8 mouse cellular contexts compared by ENCODE assay signal in the genomic region with DNA sequence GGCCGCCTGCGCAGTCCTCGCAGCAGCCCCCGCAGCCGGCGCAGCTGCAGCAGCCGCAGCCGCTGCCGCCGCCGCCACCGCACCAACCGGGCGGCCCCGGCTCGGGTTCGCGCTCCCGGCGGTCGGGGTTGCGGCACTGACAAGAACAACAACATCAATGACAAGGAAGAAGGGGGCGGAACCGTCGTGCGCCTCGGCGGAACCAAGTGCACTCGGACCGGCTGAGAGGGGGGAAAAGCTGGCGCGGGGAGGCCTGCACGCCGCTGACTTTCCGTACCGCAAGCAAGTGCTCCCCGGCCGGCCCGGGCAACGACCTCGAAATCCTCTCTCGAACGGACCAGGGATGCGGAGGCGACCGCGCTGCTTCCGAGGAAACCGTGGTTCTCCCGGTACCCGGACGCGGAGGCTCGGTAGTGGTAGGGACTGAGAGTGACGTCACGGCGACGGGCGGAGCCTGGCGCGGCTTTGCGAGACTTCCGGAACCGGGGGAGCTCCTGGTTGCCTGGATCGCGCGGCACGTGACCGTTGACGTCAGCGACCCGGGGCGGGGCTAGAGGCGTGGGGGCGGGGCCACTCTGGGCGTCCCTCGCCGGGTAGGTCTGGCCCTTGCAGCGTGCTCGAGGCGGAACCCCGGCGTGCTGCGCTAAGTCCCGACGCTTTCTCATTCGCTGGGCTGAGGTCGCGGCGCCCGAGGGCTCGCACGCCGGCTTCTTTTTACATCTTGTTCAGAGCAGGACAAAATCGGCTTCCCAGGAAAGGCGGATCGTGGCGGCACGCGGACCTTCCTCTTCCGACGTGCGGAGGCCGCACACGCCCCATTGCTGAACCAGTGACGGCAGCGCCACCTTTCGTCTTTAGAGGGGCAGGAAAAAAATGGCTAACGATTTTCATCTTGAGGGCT. TPM values are rescaled to one million over a fixed set of nuclear protein-coding genes. Genes with fewer than 3 reads are reported as not detected.
DNase-seq lines count a peak whose midpoint lies in the region; ATAC-seq and TF ChIP-seq lines count a peak whose summit lies in the region.

A gene (minus strand): TSS at position 401 of the 901 bp plus-strand sequence.

- H3K4me2 ChIP-seq in heart, embryonic 11.5 days = peak within 1 kb of the TSS; percentile 65
- peak within 1 kb of the TSS; percentile 82 for H3K4me2 ChIP-seq in kidney, embryonic 16.5 days (replicated peaks; ENCODE audit: low read depth, low read length)
- H3K4me2 ChIP-seq in myocyte (ENCODE audit: low read depth) = peak within 1 kb of the TSS; percentile 81

- peak; percentile 98 for ATAC-seq in heart, embryonic 11.5 days (replicated peaks; ENCODE audit: insufficient number of reproducible peaks, low FRiP score, low TSS enrichment)
- ATAC-seq in kidney, embryonic 16.5 days (ENCODE audit: low FRiP score, low TSS enrichment) = peak; percentile 98

- H3ac ChIP-seq in C2C12 (ENCODE audit: control insufficient read depth, insufficient read length, low read depth) = peak within 1 kb of the TSS; percentile 95
- H3ac ChIP-seq in myocyte (ENCODE audit: control insufficient read depth, insufficient read length) = peak within 1 kb of the TSS; percentile 46

- H3K36me3 ChIP-seq in C2C12 (ENCODE audit: control insufficient read depth, insufficient read depth) (no peaks in the 10 kb centered on the region), myocyte (ENCODE audit: control insufficient read depth, insufficient read depth) (no peaks in the 10 kb centered on the region)
- peaks cover 5% of the 10 kb centered on the region for H3K36me3 ChIP-seq in erythroblast, embryonic 14.5 days (ENCODE audit: control insufficient read depth)
- H3K36me3 ChIP-seq in heart, embryonic 11.5 days (ENCODE audit: control insufficient read depth, insufficient read depth, low read length) = no peaks in the 10 kb centered on the region
- no peaks in the 10 kb centered on the region for H3K36me3 ChIP-seq in kidney, embryonic 16.5 days (ENCODE audit: insufficient read depth, low read length)
- H3K36me3 ChIP-seq in liver, adult 2 months (ENCODE audit: control insufficient read depth, insufficient read depth, low read length) = no peaks in the 10 kb centered on the region
- H3K36me3 ChIP-seq in splenic B cell, adult 2 months (ENCODE audit: control insufficient read depth, insufficient read depth, low read length, poor library complexity, severe bottlenecking) = no peaks in the 10 kb centered on the region

- H3K27ac ChIP-seq in heart, embryonic 11.5 days (ENCODE audit: low read depth, low read length) = peak within 1 kb of the TSS; percentile 90
- H3K27ac ChIP-seq in kidney, embryonic 16.5 days (ENCODE audit: low read length) = peak within 1 kb of the TSS; percentile 97
- H3K27ac ChIP-seq in liver, adult 2 months (replicated peaks; ENCODE audit: insufficient read depth, low read depth, low read length) = peak within 1 kb of the TSS; percentile 95

- H3K4me3 ChIP-seq in C2C12 (ENCODE audit: insufficient read depth, poor library complexity, severe bottlenecking) (peak within 1 kb of the TSS; percentile 72), myocyte (peak within 1 kb of the TSS; percentile 49)
- H3K4me3 ChIP-seq in erythroblast, embryonic 14.5 days (replicated peaks) = peak within 1 kb of the TSS; percentile 68
- peak within 1 kb of the TSS; percentile 76 for H3K4me3 ChIP-seq in heart, embryonic 11.5 days (ENCODE audit: low read depth, low read length)
- H3K4me3 ChIP-seq in kidney, embryonic 16.5 days (ENCODE audit: low read length) = peak within 1 kb of the TSS; percentile 62
- H3K4me3 ChIP-seq in liver, adult 2 months (ENCODE audit: insufficient read depth, low read depth, low read length) = peak within 1 kb of the TSS; percentile 91

- TF ChIP-seq POLR2A in brain, embryonic 14.5 days (IDR thresholded peaks at IDR 0.05; ENCODE audit: borderline replicate concordance, extremely low read depth, insufficient read depth, insufficient read length, poor library complexity, severe bottlenecking) = peak; percentile 54
- TF ChIP-seq POLR2A in liver, adult 2 months (IDR thresholded peaks at IDR 0.05; ENCODE audit: extremely low read depth, insufficient read depth, low read length) = 0 out of 2 replicates have a peak, but pooled peaks have one; percentile 46
- TF ChIP-seq POLR2A in myocyte (IDR thresholded peaks at IDR 0.05; ENCODE audit: insufficient read length, low read depth) = peak; percentile 87

- peak; percentile 52 for TF ChIP-seq CTCF in C2C12 (IDR thresholded peaks at IDR 0.05; ENCODE audit: control insufficient read depth, insufficient read depth, insufficient read length)
- TF ChIP-seq CTCF in brain, embryonic 14.5 days (IDR thresholded peaks at IDR 0.05; ENCODE audit: borderline replicate concordance, extremely low read depth, insufficient read depth, insufficient read length) = peak; percentile 69
- TF ChIP-seq CTCF in liver, adult 2 months (IDR thresholded peaks at IDR 0.05; ENCODE audit: low read depth, low read length) = peak; percentile 80

- H3K4me1 ChIP-seq in erythroblast, embryonic 14.5 days (ENCODE audit: control insufficient read depth) = peaks cover 37% of the 10 kb centered on the region
- peaks cover 10% of the 10 kb centered on the region for H3K4me1 ChIP-seq in heart, embryonic 11.5 days (ENCODE audit: control insufficient read depth, insufficient read depth, low read length)
- H3K4me1 ChIP-seq in kidney, embryonic 16.5 days (ENCODE audit: insufficient read depth, low read length) = peaks cover 17% of the 10 kb centered on the region
- H3K4me1 ChIP-seq in liver, adult 2 months (ENCODE audit: control insufficient read depth, insufficient read depth, low read length) = peaks cover 3% of the 10 kb centered on the region

- under 1% methylated on average over 107 of the region's 109 CpGs for WGBS in heart, embryonic 11.5 days (ENCODE audit: insufficient replicate concordance)
- WGBS in kidney, embryonic 16.5 days = under 1% methylated on average over 101 of the region's 109 CpGs
- under 1% methylated on average over 109 of the region's 109 CpGs for WGBS in liver, adult 2 months

- peak; percentile 99 for DNase-seq in brain, embryonic 14.5 days (ENCODE audit: low read depth)
- DNase-seq in liver, adult 2 months (ENCODE audit: extremely low read depth, low read depth, low spot score) = peak; percentile 86
- peak; percentile 99 for DNase-seq in splenic B cell, adult 2 months (ENCODE audit: low read depth, low spot score)

- H3K79me3 ChIP-seq in C2C12 (ENCODE audit: low read depth) = peaks cover 17% of the 10 kb centered on the region

- H3K9me3 ChIP-seq in erythroblast, embryonic 14.5 days (ENCODE audit: control insufficient read depth, low read length) = no peaks in the 10 kb centered on the region
- no peaks in the 10 kb centered on the region for H3K9me3 ChIP-seq in heart, embryonic 11.5 days (replicated peaks; ENCODE audit: control insufficient read depth, low read length)
- H3K9me3 ChIP-seq in kidney, embryonic 16.5 days (ENCODE audit: low read length) = no peaks in the 10 kb centered on the region

- no peaks in the 10 kb centered on the region for H3K27me3 ChIP-seq in C2C12 (ENCODE audit: control insufficient read depth, insufficient read depth, insufficient read length)
- no peaks in the 10 kb centered on the region for H3K27me3 ChIP-seq in erythroblast, embryonic 14.5 days (ENCODE audit: control insufficient read depth)
- no peaks in the 10 kb centered on the region for H3K27me3 ChIP-seq in heart, embryonic 11.5 days (ENCODE audit: control insufficient read depth, insufficient read depth, low read length)
- H3K27me3 ChIP-seq in kidney, embryonic 16.5 days (ENCODE audit: insufficient read depth, low read length) = no peaks in the 10 kb centered on the region
- H3K27me3 ChIP-seq in liver, adult 2 months (ENCODE audit: control insufficient read depth, insufficient read depth, low read length) = no peaks in the 10 kb centered on the region
- no peaks in the 10 kb centered on the region for H3K27me3 ChIP-seq in myocyte (ENCODE audit: control insufficient read depth, insufficient read depth, insufficient read length)
- no peaks in the 10 kb centered on the region for H3K27me3 ChIP-seq in splenic B cell, adult 2 months (ENCODE audit: control insufficient read depth, insufficient read depth, low read length, poor library complexity, severe bottlenecking)

- H3K79me2 ChIP-seq in C2C12 (ENCODE audit: control insufficient read depth, insufficient read depth) = peaks cover 42% of the 10 kb centered on the region
- H3K79me2 ChIP-seq in liver, adult 2 months (ENCODE audit: control insufficient read depth, insufficient read depth, low read length) = peaks cover 8% of the 10 kb centered on the region; the same call in 1 of the 2 replicates
- peaks cover 26% of the 10 kb centered on the region for H3K79me2 ChIP-seq in myocyte (ENCODE audit: control insufficient read depth, insufficient read depth)

- H3K9ac ChIP-seq in heart, embryonic 11.5 days (ENCODE audit: low read depth, low read length) = peak within 1 kb of the TSS; percentile 91
- H3K9ac ChIP-seq in kidney, embryonic 16.5 days (replicated peaks; ENCODE audit: low read length) = peak within 1 kb of the TSS; percentile 81
- H3K9ac ChIP-seq in liver, adult 2 months (ENCODE audit: low read depth, low read length) = peak within 1 kb of the TSS; percentile 94

TF ChIP-seq in C2C12, 6 proteins besides CTCF, POLR2A, EP300 and RAD21:
- no peak for TF ChIP-seq CEBPB (IDR thresholded peaks at IDR 0.05; ENCODE audit: low read depth)
- TF ChIP-seq MAX (IDR thresholded peaks at IDR 0.05) = peak; percentile 94
- TF ChIP-seq USF1 (IDR thresholded peaks at IDR 0.05; ENCODE audit: low read depth) = peak; percentile 96
- TF ChIP-seq MYOG (IDR thresholded peaks at IDR 0.05; ENCODE audit: control insufficient read depth, extremely low read depth, insufficient read length) = no peak

TF ChIP-seq in myocyte, 11 proteins besides CTCF, POLR2A, EP300 and RAD21 (continues in another document):
- TF ChIP-seq REST (IDR thresholded peaks at IDR 0.05; ENCODE audit: insufficient read depth, insufficient read length) (no peak), MYOG (IDR thresholded peaks at IDR 0.05; ENCODE audit: control insufficient read depth in 1 of 3, insufficient read depth in 1 of 3, insufficient read length in 2 of 3, low read depth in 2 of 3) (peak in 1 of 3 experiments; percentile 10), SRF (IDR thresholded peaks at IDR 0.05; ENCODE audit: control insufficient read depth, insufficient read length, low read depth) (no peak), CEBPB (IDR thresholded peaks at IDR 0.05; ENCODE audit: insufficient read depth, poor library complexity, severe bottlenecking) (no peak), TCF12 (IDR thresholded peaks at IDR 0.05; ENCODE audit: insufficient read depth, poor library complexity, severe bottlenecking) (no peak), TCF3 (IDR thresholded peaks at IDR 0.05; ENCODE audit: insufficient read length, low read depth) (no peak)

RNA-seq across cellular contexts. Expression of the gene that starts here (rescaled TPM):
- polyA plus RNA-seq in C2C12 (2012; fragmentation: generic; extraction: Trizol) (4.5 TPM), myocyte (2012; fragmentation: generic; extraction: Trizol) (2.7 TPM)
- polyA plus RNA-seq in brain, embryonic 14.5 days (2012; rRNA removed) = 15.2 and 15.3 TPM in 2 replicates
- polyA plus RNA-seq in erythroblast, embryonic 14.5 days (2012) = 0.40 and 0.44 TPM in 2 replicates
- 5.8 and 6.5 TPM in 2 replicates for polyA plus RNA-seq in heart, embryonic 11.5 days (2014; fragmentation: Nextera tagmentation; extraction: Ambion mirVana)
- polyA plus RNA-seq in kidney, embryonic 16.5 days (2015; fragmentation: Nextera tagmentation; extraction: Ambion mirVana) = 4.5 and 6.4 TPM in 2 replicates
- total RNA-seq in liver, adult 2 months (2014; rRNA removed) = 15.7 and 19.1 TPM in 2 replicates
- polyA plus RNA-seq in liver, adult 2 months (2012; rRNA removed) = 3.8 and 5.1 TPM in 2 replicates

Comparison
In these comparisons a context has a peak if more than half of its experiments do, and no peak if none do; other contexts are left out.
1. Peak in every context shown above with its lines: DNase-seq, ATAC-seq, H3K4me3 ChIP-seq and H3K27ac ChIP-seq.